Mouse (Mus musculus) lung, embryonic 14.5 days (tissue): ENCODE results near the gene Ctr9. TPM values are rescaled to one million over a fixed set of nuclear protein-coding genes. Genes with fewer than 3 reads are reported as not detected.

Source experiments
- ATAC-seq: fragments of 200-750 bp; cut with Nextera tagmentation; 2 replicates; pipeline ENCODE4 v1.8.0; 2017; ENCODE audit warnings: mild to moderate bottlenecking, moderate TSS enrichment, moderate library complexity; ENCODE audit not compliant: insufficient read depth
- DNase-seq: peaks from one replicate; pipeline ENCODE4 v3.0.0-alpha.2; 2015
- H3K27ac ChIP-seq: fragments of 300-500 bp; sonication (generic); 2 replicates; pipeline ENCODE4 v1.5.1; 2014; ENCODE audit warnings: low read depth, mild to moderate bottlenecking, moderate library complexity
- H3K27me3 ChIP-seq: fragments of 300-500 bp; sonication (generic); 2 replicates; pipeline ENCODE4 v1.6.1; 2014; ENCODE audit warnings: low read length, control low read depth; ENCODE audit not compliant: insufficient read depth
- H3K36me3 ChIP-seq: fragments of 300-500 bp; sonication (generic); 2 replicates; pipeline ENCODE4 v1.6.1; 2014; ENCODE audit warnings: control low read depth; ENCODE audit not compliant: insufficient read depth
- H3K4me1 ChIP-seq: fragments of 300-500 bp; sonication (generic); 2 replicates; pipeline ENCODE4 v1.6.1; 2014; ENCODE audit warnings: antibody characterized with exemption, control low read depth; ENCODE audit not compliant: insufficient read depth
- H3K4me2 ChIP-seq: fragments of 300-500 bp; sonication (generic); 2 replicates; pipeline ENCODE4 v1.6.1; 2014; ENCODE audit warnings: mild to moderate bottlenecking
- H3K4me3 ChIP-seq: fragments of 300-500 bp; sonication (generic); 2 replicates; pipeline ENCODE4 v1.5.1; 2014; ENCODE audit warnings: low read depth, low read length
- H3K9ac ChIP-seq: fragments of 300-500 bp; sonication (generic); 2 replicates; pipeline ENCODE4 v1.6.1; 2014
- H3K9me3 ChIP-seq: fragments of 300-500 bp; sonication (generic); 2 replicates; pipeline ENCODE4 v1.6.1; 2016; ENCODE audit warnings: low read depth, low read length, control low read depth
- CTCF ChIP-seq: IDR thresholded peaks from 2 replicates; pipeline ENCODE4 v1.5.1; 2016; ENCODE audit warnings: antibody characterized with exemption, low read depth
- WGBS: fragments of 180-500 bp; shearing (Covaris S2); extraction: QIAGEN DNeasy Blood & Tissue Kit; methylation state at CpG from one replicate; pipeline ENCODE4 v1.1.7; 2014; 5-methylcytosine and 5-hydroxymethylcytosine counted together
- polyA plus RNA-seq: library from polyadenylated mRNA; unstranded; fragments of >200 nt; fragmentation: Nextera tagmentation; extraction: Ambion mirVana; gene quantifications from 2 replicates; pipeline ENCODE4 v1.2.1, GENCODE M21; 2014

Gene Ctr9
- polyA plus RNA-seq, 1 experiment from 2014 or later = 68.8 TPM

GRCm38 (mm10) chr7:111014039-111014605 lies 14.6 kb upstream of the Ctr9 start:
- DNase-seq (peak; percentile 5), ATAC-seq (0 out of 2 replicates have a peak, but pooled peaks have one; percentile 25)
- no peak for TF ChIP-seq CTCF
- Histone ChIP-seq H3K27ac (no peak overlapping the region), H3K4me1 (no peaks in the 10 kb centered on the region), H3K4me3 (no peak overlapping the region), H3K9ac (no peak overlapping the region), H3K9me3 (no peaks in the 10 kb centered on the region), H3K36me3 (no peaks in the 10 kb centered on the region), H3K4me2 (no peak overlapping the region), H3K27me3 (no peaks in the 10 kb centered on the region)
- WGBS = 62% methylated on average over 7 of the region's 7 CpGs

- H3K9ac ChIP-seq = no peak overlapping the region
- no peak overlapping the region for H3K4me2 ChIP-seq
- ATAC-seq = peak; percentile 79
- no peaks in the 10 kb centered on the region for H3K9me3 ChIP-seq
- WGBS = 12% methylated on average over 5 of the region's 5 CpGs
- H3K27me3 ChIP-seq = no peaks in the 10 kb centered on the region
- H3K27ac ChIP-seq = no peak overlapping the region
- H3K4me3 ChIP-seq = no peak overlapping the region
- DNase-seq = peak; percentile 97
- TF ChIP-seq CTCF = peak; percentile 99
- no peaks in the 10 kb centered on the region for H3K36me3 ChIP-seq
- no peaks in the 10 kb centered on the region for H3K4me1 ChIP-seq
Observed at GRCm38 (mm10) chr7:111014893-111015292, 13.9 kb upstream of the Ctr9 start.

- Histone ChIP-seq H3K27me3 (no peaks in the 10 kb centered on the region), H3K4me1 (no peaks in the 10 kb centered on the region; the same call in 1 of the 2 replicates), H3K9ac (no peak overlapping the region), H3K36me3 (no peaks in the 10 kb centered on the region), H3K4me3 (no peak overlapping the region), H3K9me3 (no peaks in the 10 kb centered on the region), H3K27ac (no peak overlapping the region), H3K4me2 (no peak overlapping the region)
- no peak for DNase-seq
- WGBS = 43% methylated on average over 5 of the region's 5 CpGs
- no peak for TF ChIP-seq CTCF
- ATAC-seq = no peak
Observed at GRCm38 (mm10) chr7:111015731-111016130, 13.0 kb upstream of the Ctr9 start.

- TF ChIP-seq CTCF = no peak
- no peaks in the 10 kb centered on the region; the same call in 1 of the 2 replicates for H3K4me1 ChIP-seq
- H3K9me3 ChIP-seq = no peaks in the 10 kb centered on the region
- H3K4me3 ChIP-seq = no peak overlapping the region
- no peaks in the 10 kb centered on the region for H3K36me3 ChIP-seq
- WGBS = 53% methylated on average over 3 of the region's 3 CpGs
- ATAC-seq (no peak), DNase-seq (no peak)
- no peak overlapping the region for H3K4me2 ChIP-seq
- H3K27ac ChIP-seq = no peak overlapping the region
- H3K9ac ChIP-seq = no peak overlapping the region
- no peaks in the 10 kb centered on the region for H3K27me3 ChIP-seq
Observed at GRCm38 (mm10) chr7:111016921-111017320, 11.8 kb upstream of the Ctr9 start.

DNA sequence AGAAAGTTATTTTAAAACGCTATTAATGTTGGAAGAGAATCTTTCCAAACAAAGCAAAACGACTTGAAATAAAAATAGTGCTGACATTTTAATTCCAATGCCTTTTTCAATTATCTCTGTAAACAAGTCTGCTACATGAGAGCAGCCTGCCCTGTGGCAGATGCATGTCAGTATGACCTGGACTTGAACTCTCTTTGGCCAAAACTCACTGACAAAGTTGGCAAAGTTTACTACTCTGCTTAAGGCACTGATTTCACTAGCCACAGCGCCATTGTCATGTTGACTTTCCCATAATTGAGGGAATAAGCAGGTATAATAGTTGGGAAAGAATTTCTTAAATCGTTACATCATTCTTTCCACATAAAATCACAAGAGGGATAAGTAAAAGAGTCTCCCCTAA lies 7.9 kb upstream of the Ctr9 start:
- no peaks in the 10 kb centered on the region for H3K36me3 ChIP-seq
- peaks cover 6% of the 10 kb centered on the region for H3K4me1 ChIP-seq
- no peaks in the 10 kb centered on the region for H3K9me3 ChIP-seq
- no peak overlapping the region for H3K27ac ChIP-seq
- no peak overlapping the region for H3K9ac ChIP-seq
- no peaks in the 10 kb centered on the region for H3K27me3 ChIP-seq
- ATAC-seq (no peak), DNase-seq (peak; percentile 56)
- 53% methylated on average over 4 of the region's 4 CpGs for WGBS
- no peak overlapping the region for H3K4me2 ChIP-seq
- H3K4me3 ChIP-seq = no peak overlapping the region
- no peak for TF ChIP-seq CTCF

GRCm38 (mm10) chr7:111024068-111024594 lies 4.6 kb upstream of the Ctr9 start:
- peak; percentile 69 for DNase-seq
- peak overlapping the region; percentile 16; the same call in 1 of the 2 replicates for H3K4me2 ChIP-seq
- WGBS = 25% methylated on average over 8 of the region's 8 CpGs
- H3K27ac ChIP-seq = peak overlapping the region; percentile 76
- H3K4me1 ChIP-seq = peaks cover 6% of the 10 kb centered on the region
- H3K4me3 ChIP-seq = no peak overlapping the region
- H3K9me3 ChIP-seq = no peaks in the 10 kb centered on the region
- ATAC-seq = no peak
- H3K27me3 ChIP-seq = no peaks in the 10 kb centered on the region
- no peak for TF ChIP-seq CTCF
- no peak overlapping the region for H3K9ac ChIP-seq
- H3K36me3 ChIP-seq = no peaks in the 10 kb centered on the region

DNA sequence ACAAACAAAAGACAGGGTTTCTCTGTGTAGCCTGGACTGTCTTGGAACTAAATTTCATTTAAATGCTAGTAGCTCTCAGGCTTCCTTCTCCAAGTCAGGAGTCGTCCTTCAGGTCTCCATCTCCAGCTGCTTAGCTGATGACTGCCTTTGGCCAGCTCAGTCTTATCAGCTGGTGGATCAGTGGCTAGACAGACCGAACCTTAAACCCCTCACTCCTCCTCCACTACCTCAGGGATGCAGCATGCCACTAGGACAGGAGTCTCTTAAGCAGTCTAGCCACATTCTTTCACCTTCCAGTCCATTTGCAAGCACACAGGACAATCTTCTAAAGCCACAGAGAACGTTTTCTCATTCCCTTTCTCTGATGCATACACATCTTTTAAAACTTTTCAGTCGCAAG lies 3.8 kb upstream of the Ctr9 start:
- H3K27ac ChIP-seq = peak overlapping the region; percentile 28; the same call in 1 of the 2 replicates
- 36% methylated on average over 4 of the region's 4 CpGs for WGBS
- H3K9ac ChIP-seq = no peak overlapping the region
- no peak overlapping the region for H3K4me2 ChIP-seq
- ATAC-seq = no peak
- peaks cover 11% of the 10 kb centered on the region for H3K4me1 ChIP-seq
- H3K9me3 ChIP-seq = no peaks in the 10 kb centered on the region
- no peak overlapping the region for H3K4me3 ChIP-seq
- no peak for TF ChIP-seq CTCF
- no peaks in the 10 kb centered on the region for H3K36me3 ChIP-seq
- H3K27me3 ChIP-seq = no peaks in the 10 kb centered on the region
- DNase-seq = no peak
